Comparison of ENCODE assay signal across 17 mouse cellular contexts in genomic region chr5:15688874-15689658, GRCm38 (mm10). TPM values are rescaled to one million over a fixed set of nuclear protein-coding genes. Genes with fewer than 3 reads are reported as not detected.
DNase-seq lines count a peak whose midpoint lies in the region; ATAC-seq and TF ChIP-seq lines count a peak whose summit lies in the region.
"Not testable (repeated sequence)": the region's sequence is repeated elsewhere in the genome, so short reads cannot be mapped to it uniquely, and the experiment has no call there.
"Had no signal": no experiment of that assay in that cellular context is flagged by ENCODE, and none has a peak within 500 bp of the region (broad histone marks: within the 10 kb centered on the region; RNA-seq: fewer than 3 reads in every experiment).

No protein-coding gene starts in this region.

- not testable (repeated sequence) for DNase-seq in forebrain, embryonic 11.5 days (ENCODE audit: low spot score); liver, embryonic 11.5 days (ENCODE audit: low spot score); midbrain, postnatal 0 days (ENCODE audit: low spot score); stomach, postnatal 0 days (ENCODE audit: low spot score)
- DNase-seq in hindbrain, embryonic 14.5 days (ENCODE audit: low spot score), result peak; percentile 10

- not testable (repeated sequence) for TF ChIP-seq EP300 in stomach, postnatal 0 days (optimal IDR thresholded peaks at IDR 0.05)

- H3K4me1 ChIP-seq in forebrain, embryonic 11.5 days (replicated peaks; ENCODE audit: control insufficient read depth, insufficient read depth, low read length); heart, embryonic 12.5 days (replicated peaks); hindbrain, embryonic 14.5 days (replicated peaks; ENCODE audit: control insufficient read depth, insufficient read depth, low read length); kidney, embryonic 14.5 days (ENCODE audit: control insufficient read depth, insufficient read depth, low read length); liver, embryonic 11.5 days (replicated peaks; ENCODE audit: control insufficient read depth, insufficient read depth, low read length); lung, embryonic 16.5 days (replicated peaks; ENCODE audit: control insufficient read depth, insufficient read depth, low read length); midbrain, postnatal 0 days (ENCODE audit: insufficient read depth, low read length); stomach, postnatal 0 days (replicated peaks; ENCODE audit: control insufficient read depth, insufficient read depth): not testable (repeated sequence)

- not testable (repeated sequence) for H3K9ac ChIP-seq in forebrain, embryonic 11.5 days (ENCODE audit: low read length); heart, embryonic 12.5 days; hindbrain, embryonic 14.5 days; kidney, embryonic 14.5 days (ENCODE audit: low read depth, low read length); liver, embryonic 11.5 days (ENCODE audit: low read depth, low read length); lung, embryonic 16.5 days (ENCODE audit: low read length); midbrain, postnatal 0 days (replicated peaks; ENCODE audit: low read length, poor library complexity, severe bottlenecking); stomach, postnatal 0 days (ENCODE audit: low read length)

- H3K27me3 ChIP-seq in forebrain, embryonic 11.5 days (ENCODE audit: control insufficient read depth, insufficient read depth, low read length); heart, embryonic 12.5 days (replicated peaks); hindbrain, embryonic 14.5 days (ENCODE audit: control insufficient read depth, insufficient read depth, low read length); kidney, embryonic 14.5 days (ENCODE audit: control insufficient read depth, insufficient read depth, low read length); liver, embryonic 11.5 days (replicated peaks; ENCODE audit: control insufficient read depth, insufficient read depth, low read length); lung, embryonic 16.5 days (ENCODE audit: control insufficient read depth, insufficient read depth, low read depth, low read length); midbrain, postnatal 0 days (ENCODE audit: insufficient read depth, low read length); stomach, postnatal 0 days (ENCODE audit: control insufficient read depth, insufficient read depth, low read length): not testable (repeated sequence)

- peak; percentile 85 for ATAC-seq in forebrain, embryonic 11.5 days (replicated peaks; ENCODE audit: low FRiP score)
- ATAC-seq in heart, embryonic 12.5 days (ENCODE audit: insufficient number of reproducible peaks, low FRiP score), result peak; percentile 76
- peak; percentile 83 for ATAC-seq in hindbrain, embryonic 14.5 days (ENCODE audit: low FRiP score)
- ATAC-seq in kidney, embryonic 14.5 days (ENCODE audit: low FRiP score, low TSS enrichment), result peak; percentile 82
- ATAC-seq in liver, embryonic 11.5 days (replicated peaks; ENCODE audit: low FRiP score), result peak; percentile 76
- ATAC-seq in lung, embryonic 16.5 days (ENCODE audit: low read depth), result peak; percentile 74
- ATAC-seq in midbrain, postnatal 0 days (ENCODE audit: low FRiP score), result peak; percentile 83
- ATAC-seq in stomach, postnatal 0 days (ENCODE audit: low FRiP score, low TSS enrichment), result peak; percentile 87

- H3K9me3 ChIP-seq in forebrain, embryonic 11.5 days (ENCODE audit: control insufficient read depth, low read length), result peaks cover 10% of the 10 kb centered on the region
- H3K9me3 ChIP-seq in heart, embryonic 12.5 days (replicated peaks), result peaks cover 18% of the 10 kb centered on the region
- peaks cover 27% of the 10 kb centered on the region for H3K9me3 ChIP-seq in hindbrain, embryonic 14.5 days (ENCODE audit: control insufficient read depth, low read length)
- H3K9me3 ChIP-seq in kidney, embryonic 14.5 days (ENCODE audit: control insufficient read depth, low read length), result peaks cover 12% of the 10 kb centered on the region
- not testable (repeated sequence) for H3K9me3 ChIP-seq in liver, embryonic 11.5 days (ENCODE audit: control insufficient read depth, low read length); lung, embryonic 16.5 days (ENCODE audit: control insufficient read depth, low read length); stomach, postnatal 0 days (ENCODE audit: control insufficient read depth, low read length)
- H3K9me3 ChIP-seq in midbrain, postnatal 0 days (ENCODE audit: low read length), result peaks cover 22% of the 10 kb centered on the region

- WGBS in forebrain, embryonic 11.5 days, result 65% methylated on average over 4 of the region's 4 CpGs
- WGBS in heart, embryonic 12.5 days, result 56% methylated on average over 4 of the region's 4 CpGs
- WGBS in hindbrain, embryonic 14.5 days, result 65% methylated on average over 4 of the region's 4 CpGs
- 65% methylated on average over 4 of the region's 4 CpGs for WGBS in kidney, embryonic 14.5 days
- 50% methylated on average over 4 of the region's 4 CpGs for WGBS in liver, embryonic 11.5 days
- 56% methylated on average over 4 of the region's 4 CpGs for WGBS in lung, embryonic 16.5 days
- 63% methylated on average over 4 of the region's 4 CpGs for whole genome bisulfite sequencing in midbrain, postnatal 0 days
- 56% methylated on average over 4 of the region's 4 CpGs for WGBS in stomach, postnatal 0 days

- not testable (repeated sequence) for H3K4me2 ChIP-seq in forebrain, embryonic 11.5 days (ENCODE audit: low read depth, low read length, severe bottlenecking); heart, embryonic 12.5 days; hindbrain, embryonic 14.5 days (replicated peaks); kidney, embryonic 14.5 days (replicated peaks; ENCODE audit: low read depth, low read length); liver, embryonic 11.5 days; lung, embryonic 16.5 days (ENCODE audit: low read depth, low read length); midbrain, postnatal 0 days (ENCODE audit: low read depth, low read length, poor library complexity, severe bottlenecking); stomach, postnatal 0 days (replicated peaks; ENCODE audit: low read depth)

- H3K4me3 ChIP-seq in forebrain, embryonic 11.5 days (ENCODE audit: low read depth, low read length); heart, embryonic 12.5 days; hindbrain, embryonic 14.5 days (replicated peaks; ENCODE audit: low read length); kidney, embryonic 14.5 days (ENCODE audit: low read length); liver, embryonic 11.5 days (ENCODE audit: low read depth, low read length); lung, embryonic 16.5 days (ENCODE audit: low read length); midbrain, postnatal 0 days (ENCODE audit: low read depth, low read length); stomach, postnatal 0 days (ENCODE audit: low read depth, low read length): not testable (repeated sequence)

- not testable (repeated sequence) for H3K27ac ChIP-seq in forebrain, embryonic 11.5 days (ENCODE audit: low read depth, low read length); heart, embryonic 12.5 days (ENCODE audit: poor library complexity, severe bottlenecking); hindbrain, embryonic 14.5 days; kidney, embryonic 14.5 days (ENCODE audit: low read depth, low read length); liver, embryonic 11.5 days (ENCODE audit: low read depth, low read length); lung, embryonic 16.5 days (ENCODE audit: low read length); midbrain, postnatal 0 days (ENCODE audit: low read depth, low read length); stomach, postnatal 0 days (replicated peaks)

- not testable (repeated sequence) for H3K36me3 ChIP-seq in forebrain, embryonic 11.5 days (ENCODE audit: control insufficient read depth, insufficient read depth, low read length); heart, embryonic 12.5 days; hindbrain, embryonic 14.5 days (replicated peaks; ENCODE audit: control insufficient read depth, insufficient read depth); kidney, embryonic 14.5 days (ENCODE audit: control insufficient read depth, insufficient read depth, low read length); liver, embryonic 11.5 days (ENCODE audit: control insufficient read depth, insufficient read depth, low read length); lung, embryonic 16.5 days (ENCODE audit: control insufficient read depth, insufficient read depth, low read length); midbrain, postnatal 0 days (ENCODE audit: insufficient read depth, low read length); stomach, postnatal 0 days (ENCODE audit: control insufficient read depth, insufficient read depth, low read length)

- not testable (repeated sequence) for TF ChIP-seq CTCF in midbrain, postnatal 0 days (IDR thresholded peaks at IDR 0.05); stomach, postnatal 0 days (IDR thresholded peaks at IDR 0.05; ENCODE audit: low read depth)

RNA-seq across cellular contexts. Expression of gene Speer4c, which starts 25.0 kb away (rescaled TPM):
- polyA plus RNA-seq in forebrain, embryonic 11.5 days (2014; fragmentation: Nextera tagmentation; extraction: Ambion mirVana), result not detected in 2 replicates
- polyA plus RNA-seq in heart, embryonic 12.5 days (2016; fragmentation: Nextera tagmentation; extraction: Ambion mirVana), result not detected in 2 replicates
- not detected in 2 replicates for polyA plus RNA-seq in hindbrain, embryonic 14.5 days (2014; fragmentation: Nextera tagmentation; extraction: Ambion mirVana)
- not detected in 2 replicates for polyA plus RNA-seq in kidney, embryonic 14.5 days (2014; fragmentation: Nextera tagmentation; extraction: Ambion mirVana)
- polyA plus RNA-seq in liver, embryonic 11.5 days (2014; fragmentation: Nextera tagmentation; extraction: Ambion mirVana), result not detected in 2 replicates
- polyA plus RNA-seq in lung, embryonic 16.5 days (2015; fragmentation: Nextera tagmentation; extraction: Ambion mirVana), result not detected in 2 replicates
- not detected in 2 replicates for total RNA-seq in midbrain, postnatal 0 days (2014; rRNA removed)
- polyA plus RNA-seq in midbrain, postnatal 0 days (2015; fragmentation: Nextera tagmentation; extraction: Ambion mirVana), result 0.20 TPM in 1 of 2 replicates, not detected in the other
- polyA plus RNA-seq in stomach, postnatal 0 days (2015; fragmentation: Nextera tagmentation; extraction: Ambion mirVana), result 0.23 TPM in 1 of 2 replicates, not detected in the other
- total RNA-seq: adrenal gland, adult 2 months; gastrocnemius, adult 8-10 months; heart, adult 2 months; hematopoietic stem cell, adult 5-6 weeks; layer of hippocampus, adult 8-10 months; left cerebral cortex, adult 2 months had no signal
- polyA plus RNA-seq: adrenal gland, adult 2 months; embryonic facial prominence, embryonic 10.5 days; G1E; heart, adult 2 months; macrophage had no signal

RNA-seq across cellular contexts. Expression of gene 4930572O03Rik, which starts 32.2 kb away (rescaled TPM):
- polyA plus RNA-seq in forebrain, embryonic 11.5 days (2014; fragmentation: Nextera tagmentation; extraction: Ambion mirVana), result not detected in 2 replicates
- polyA plus RNA-seq in heart, embryonic 12.5 days (2016; fragmentation: Nextera tagmentation; extraction: Ambion mirVana), result not detected in 2 replicates
- polyA plus RNA-seq in hindbrain, embryonic 14.5 days (2014; fragmentation: Nextera tagmentation; extraction: Ambion mirVana), result not detected in 2 replicates
- not detected in 2 replicates for polyA plus RNA-seq in kidney, embryonic 14.5 days (2014; fragmentation: Nextera tagmentation; extraction: Ambion mirVana)
- polyA plus RNA-seq in liver, embryonic 11.5 days (2014; fragmentation: Nextera tagmentation; extraction: Ambion mirVana), result not detected in 2 replicates
- polyA plus RNA-seq in lung, embryonic 16.5 days (2015; fragmentation: Nextera tagmentation; extraction: Ambion mirVana), result not detected in 2 replicates
- not detected in 2 replicates for total RNA-seq in midbrain, postnatal 0 days (2014; rRNA removed)
- polyA plus RNA-seq in midbrain, postnatal 0 days (2015; fragmentation: Nextera tagmentation; extraction: Ambion mirVana), result not detected in 2 replicates
- polyA plus RNA-seq in stomach, postnatal 0 days (2015; fragmentation: Nextera tagmentation; extraction: Ambion mirVana), result not detected in 2 replicates
- total RNA-seq: adrenal gland, adult 2 months; G1E; gastrocnemius, adult 8-10 months; heart, adult 2 months; hematopoietic stem cell, adult 5-6 weeks; layer of hippocampus, adult 8-10 months; left cerebral cortex, adult 2 months had no signal
- polyA plus RNA-seq: adrenal gland, adult 2 months; embryonic facial prominence, embryonic 10.5 days; G1E; heart, adult 2 months; macrophage had no signal
